Comparison of ENCODE assay signal across 30 mouse cellular contexts in the genomic region with DNA sequence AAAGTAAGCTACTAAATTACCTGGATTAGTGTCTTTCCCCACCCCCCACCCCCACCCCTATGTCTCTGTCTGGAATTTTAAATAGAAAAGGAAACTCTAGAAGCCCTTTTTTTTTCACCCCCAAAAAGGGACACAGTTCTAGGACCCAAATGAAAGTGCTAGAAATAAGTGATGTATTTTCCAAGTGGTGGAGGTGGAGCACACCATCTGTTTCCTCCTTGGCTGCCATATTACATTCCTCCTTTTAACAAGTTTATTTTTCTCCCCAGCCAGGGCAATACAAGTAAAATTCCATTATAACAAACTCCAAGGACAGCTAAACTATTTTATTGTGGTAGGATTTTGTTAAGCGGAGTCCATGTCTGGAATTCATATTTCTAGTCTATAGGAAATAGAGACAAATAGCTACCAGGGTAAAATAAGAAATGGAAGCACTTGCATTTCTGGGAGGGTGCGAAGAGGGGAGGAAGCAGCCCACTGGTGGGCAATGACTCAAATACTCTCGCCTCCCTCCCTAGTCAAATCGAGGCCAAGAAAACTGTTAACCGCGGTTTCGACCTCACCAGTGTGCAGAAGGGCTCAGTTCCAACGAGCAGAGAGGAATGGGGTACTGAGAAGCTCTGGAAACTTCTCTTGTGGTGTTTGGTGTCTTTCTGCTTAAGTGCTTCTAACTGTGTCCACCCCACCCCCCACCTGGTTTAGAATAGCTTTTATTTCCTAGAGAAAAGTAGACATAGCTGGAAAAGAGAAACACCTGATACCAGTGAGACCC. TPM values are rescaled to one million over a fixed set of nuclear protein-coding genes. Genes with fewer than 3 reads are reported as not detected.
DNase-seq lines count a peak whose midpoint lies in the region; ATAC-seq and TF ChIP-seq lines count a peak whose summit lies in the region.
"Had no signal": no experiment of that assay in that cellular context is flagged by ENCODE, and none has a peak within 500 bp of the region (broad histone marks: within the 10 kb centered on the region; RNA-seq: fewer than 3 reads in every experiment).

No protein-coding gene starts in this region.

- peaks cover 14% of the 10 kb centered on the region for H3K36me3 ChIP-seq in embryonic facial prominence, embryonic 15.5 days
- peaks cover 21% of the 10 kb centered on the region for H3K36me3 ChIP-seq in liver, embryonic 12.5 days
- H3K36me3 ChIP-seq in midbrain, embryonic 14.5 days (ENCODE audit: control insufficient read depth, insufficient read depth, low read length) = peaks cover 14% of the 10 kb centered on the region

- no peak overlapping the region for H3K9ac ChIP-seq in embryonic facial prominence, embryonic 15.5 days
- H3K9ac ChIP-seq in liver, embryonic 12.5 days = no peak overlapping the region
- H3K9ac ChIP-seq in midbrain, embryonic 14.5 days (replicated peaks; ENCODE audit: low read length) = no peak overlapping the region
- H3K9ac ChIP-seq: forebrain, embryonic 12.5 days; heart, embryonic 12.5 days; intestine, embryonic 15.5 days; liver, embryonic 14.5 days; lung, embryonic 14.5 days; midbrain, embryonic 15.5 days; neural tube, embryonic 12.5 days had no signal

- no peak for ATAC-seq in embryonic facial prominence, embryonic 15.5 days (ENCODE audit: insufficient number of reproducible peaks, low FRiP score, low TSS enrichment, low read depth)
- ATAC-seq in liver, embryonic 12.5 days = no peak
- ATAC-seq in midbrain, embryonic 14.5 days (ENCODE audit: low FRiP score, low TSS enrichment) = no peak
- ATAC-seq: hindbrain, embryonic 16.5 days; intestine, embryonic 15.5 days; midbrain, embryonic 15.5 days had no signal

- no peak overlapping the region for H3K4me3 ChIP-seq in left cerebral cortex, adult 2 months
- H3K4me3 ChIP-seq in cortical plate, adult 2 months (ENCODE audit: insufficient read depth, low read length) = no peak overlapping the region
- H3K4me3 ChIP-seq in embryonic facial prominence, embryonic 15.5 days (replicated peaks) = no peak overlapping the region
- H3K4me3 ChIP-seq in liver, embryonic 12.5 days = no peak overlapping the region
- H3K4me3 ChIP-seq in midbrain, embryonic 14.5 days (replicated peaks; ENCODE audit: low read depth, low read length) = no peak overlapping the region
- H3K4me3 ChIP-seq: forebrain, embryonic 12.5 days; heart, embryonic 12.5 days; hindbrain, embryonic 10.5 days; intestine, embryonic 15.5 days; midbrain, embryonic 15.5 days; neural tube, embryonic 12.5 days had no signal

- intact Hi-C loops in left cerebral cortex, adult 2 months (cut with DNase I) = loop anchor here (2.0 kb wide), 2 partner anchors 48 to 180 kb away; a partner anchor contains a TSS
- intact Hi-C loops in left cerebral cortex, postnatal 36 days (cut with DNase I) = no loop called here

- no peaks in the 10 kb centered on the region for H3K9me3 ChIP-seq in embryonic facial prominence, embryonic 15.5 days (replicated peaks)
- no peaks in the 10 kb centered on the region for H3K9me3 ChIP-seq in liver, embryonic 12.5 days (replicated peaks)
- no peaks in the 10 kb centered on the region for H3K9me3 ChIP-seq in midbrain, embryonic 14.5 days (ENCODE audit: control insufficient read depth, low read length)
- H3K9me3 ChIP-seq: forebrain, embryonic 12.5 days; heart, embryonic 12.5 days; intestine, embryonic 15.5 days; midbrain, embryonic 15.5 days; neural tube, embryonic 12.5 days had no signal

- DNase-seq in left cerebral cortex, adult 2 months (ENCODE audit: extremely low spot score in 1 of 2, low spot score in 2 of 2) = no peak
- no peak for DNase-seq in left cerebral cortex, postnatal 36 days (ENCODE audit: low spot score in 2 of 2)
- peak; percentile 81 for DNase-seq in telencephalon, adult 2 months (ENCODE audit: low read depth, low spot score)
- DNase-seq in midbrain, embryonic 14.5 days = no peak
- DNase-seq: adrenal gland, postnatal 36 days; cerebellum, adult 11 months; cerebellum, postnatal 14 days; gastrocnemius, postnatal 10 days; heart, adult 11 months; heart, postnatal 10 days; kidney, adult 8-10 months; kidney, postnatal 10 days; layer of hippocampus, postnatal 36 days; lung, embryonic 14.5 days; thymus, postnatal 25 days had no signal

- TF ChIP-seq POLR2A in cortical plate, adult 2 months (IDR thresholded peaks at IDR 0.05; ENCODE audit: extremely low read depth, insufficient read depth, low read length) = no peak

- no peaks in the 10 kb centered on the region for H3K27me3 ChIP-seq in embryonic facial prominence, embryonic 15.5 days
- H3K27me3 ChIP-seq in liver, embryonic 12.5 days (replicated peaks) = no peaks in the 10 kb centered on the region
- H3K27me3 ChIP-seq in midbrain, embryonic 14.5 days (ENCODE audit: control insufficient read depth, insufficient read depth, low read length) = no peaks in the 10 kb centered on the region
- H3K27me3 ChIP-seq: heart, embryonic 12.5 days; intestine, embryonic 15.5 days; midbrain, embryonic 15.5 days; neural tube, embryonic 12.5 days had no signal

- H3K27ac ChIP-seq in left cerebral cortex, adult 2 months = peak overlapping the region; percentile 85
- 0 out of 2 replicates have a peak overlapping the region, but pooled peaks have one; percentile 68 for H3K27ac ChIP-seq in cortical plate, adult 2 months (ENCODE audit: insufficient read depth, low read length)
- peak overlapping the region; percentile 14; the same call in 1 of the 2 replicates for H3K27ac ChIP-seq in embryonic facial prominence, embryonic 15.5 days (replicated peaks)
- H3K27ac ChIP-seq in liver, embryonic 12.5 days = no peak overlapping the region
- H3K27ac ChIP-seq in midbrain, embryonic 14.5 days (replicated peaks; ENCODE audit: low read depth, low read length) = no peak overlapping the region
- H3K27ac ChIP-seq: forebrain, embryonic 12.5 days; hindbrain, embryonic 10.5 days; intestine, embryonic 15.5 days; liver, embryonic 14.5 days; midbrain, embryonic 15.5 days; neural tube, embryonic 12.5 days had no signal

- H3K4me2 ChIP-seq in embryonic facial prominence, embryonic 15.5 days (replicated peaks) = no peak overlapping the region
- H3K4me2 ChIP-seq in liver, embryonic 12.5 days = no peak overlapping the region
- no peak overlapping the region for H3K4me2 ChIP-seq in midbrain, embryonic 14.5 days (ENCODE audit: low read length)
- H3K4me2 ChIP-seq: forebrain, embryonic 12.5 days; heart, embryonic 12.5 days; intestine, embryonic 15.5 days; lung, embryonic 14.5 days; midbrain, embryonic 15.5 days; neural tube, embryonic 12.5 days had no signal

- WGBS in embryonic facial prominence, embryonic 15.5 days = 56% methylated on average over 8 of the region's 8 CpGs
- 64% methylated on average over 8 of the region's 8 CpGs for WGBS in liver, embryonic 12.5 days (ENCODE audit: insufficient replicate concordance)
- 84% methylated on average over 8 of the region's 8 CpGs for WGBS in midbrain, embryonic 14.5 days

- no peak for TF ChIP-seq CTCF in left cerebral cortex, adult 2 months (IDR thresholded peaks at IDR 0.05)
- no peak for TF ChIP-seq CTCF in cortical plate, adult 2 months (IDR thresholded peaks at IDR 0.05; ENCODE audit: extremely low read depth, insufficient read depth, low read length)

- H3K4me1 ChIP-seq in cortical plate, adult 2 months (ENCODE audit: control insufficient read depth, insufficient read depth, low read length) = no peaks in the 10 kb centered on the region
- H3K4me1 ChIP-seq in embryonic facial prominence, embryonic 15.5 days = peaks cover 5% of the 10 kb centered on the region; the same call in 1 of the 2 replicates
- H3K4me1 ChIP-seq in liver, embryonic 12.5 days = no peaks in the 10 kb centered on the region
- H3K4me1 ChIP-seq in midbrain, embryonic 14.5 days (ENCODE audit: control insufficient read depth, insufficient read depth, low read length) = no peaks in the 10 kb centered on the region
- H3K4me1 ChIP-seq: forebrain, embryonic 12.5 days; heart, embryonic 12.5 days; intestine, embryonic 15.5 days; midbrain, embryonic 15.5 days; neural tube, embryonic 12.5 days had no signal

RNA-seq across cellular contexts. Expression of a gene that starts 22.7 kb away (rescaled TPM):
- total RNA-seq in left cerebral cortex, adult 2 months (2021) = 10 to 100 TPM; 31.0 to 31.1 TPM
- 10 to 100 TPM; 29.8 to 30.6 TPM for total RNA-seq in left cerebral cortex, postnatal 36 days (2021)
- 17.4 TPM in 2 replicates for polyA plus RNA-seq in cortical plate, adult 2 months (2012; rRNA removed)
- 20.9 and 22.6 TPM in 2 replicates for polyA plus RNA-seq in embryonic facial prominence, embryonic 15.5 days (2015; fragmentation: Nextera tagmentation; extraction: Ambion mirVana)
- polyA plus RNA-seq in liver, embryonic 12.5 days (2016; fragmentation: Nextera tagmentation; extraction: Ambion mirVana) = 18.6 and 19.8 TPM in 2 replicates
- polyA plus RNA-seq in midbrain, embryonic 14.5 days (2014; fragmentation: Nextera tagmentation; extraction: Ambion mirVana) = 15.6 and 15.8 TPM in 2 replicates

RNA-seq across cellular contexts. Expression of a gene that starts 22.8 kb away (rescaled TPM):
- total RNA-seq in left cerebral cortex, adult 2 months (2021) = 10 to 100 TPM; 14.8 to 16.2 TPM
- 10 to 100 TPM; 14.0 to 16.6 TPM for total RNA-seq in left cerebral cortex, postnatal 36 days (2021)
- 12.1 TPM in 2 replicates for polyA plus RNA-seq in cortical plate, adult 2 months (2012; rRNA removed)
- 23.3 and 27.8 TPM in 2 replicates for polyA plus RNA-seq in embryonic facial prominence, embryonic 15.5 days (2015; fragmentation: Nextera tagmentation; extraction: Ambion mirVana)
- 12.7 and 13.9 TPM in 2 replicates for polyA plus RNA-seq in liver, embryonic 12.5 days (2016; fragmentation: Nextera tagmentation; extraction: Ambion mirVana)
- 27.6 and 33.3 TPM in 2 replicates for polyA plus RNA-seq in midbrain, embryonic 14.5 days (2014; fragmentation: Nextera tagmentation; extraction: Ambion mirVana)

RNA-seq across cellular contexts. Expression of a gene that starts 36.0 kb away (rescaled TPM):
- not detected for total RNA-seq in left cerebral cortex, adult 2 months (2021)
- not detected for total RNA-seq in left cerebral cortex, postnatal 36 days (2021)
- 0.23 and 0.31 TPM in 2 replicates for polyA plus RNA-seq in cortical plate, adult 2 months (2012; rRNA removed)
- polyA plus RNA-seq in embryonic facial prominence, embryonic 15.5 days (2015; fragmentation: Nextera tagmentation; extraction: Ambion mirVana) = 6.6 and 8.2 TPM in 2 replicates
- polyA plus RNA-seq in liver, embryonic 12.5 days (2016; fragmentation: Nextera tagmentation; extraction: Ambion mirVana) = 10.5 and 10.8 TPM in 2 replicates
- not detected in 2 replicates for polyA plus RNA-seq in midbrain, embryonic 14.5 days (2014; fragmentation: Nextera tagmentation; extraction: Ambion mirVana)
- total RNA-seq: layer of hippocampus, adult 18-20 months; layer of hippocampus, postnatal 36 days had no signal
- polyA plus RNA-seq: C2C12; forebrain, embryonic 12.5 days had no signal

RNA-seq across cellular contexts. Expression of a gene that starts 49.1 kb away (rescaled TPM):
- total RNA-seq in left cerebral cortex, adult 2 months (2021) = under 1 TPM; 0.32 to 0.42 TPM
- under 1 TPM; 0.27 to 0.29 TPM for total RNA-seq in left cerebral cortex, postnatal 36 days (2021)
- polyA plus RNA-seq in cortical plate, adult 2 months (2012; rRNA removed) = 0.13 and 0.26 TPM in 2 replicates
- polyA plus RNA-seq in embryonic facial prominence, embryonic 15.5 days (2015; fragmentation: Nextera tagmentation; extraction: Ambion mirVana) = 0.07 TPM in 1 of 2 replicates, not detected in the other
- polyA plus RNA-seq in liver, embryonic 12.5 days (2016; fragmentation: Nextera tagmentation; extraction: Ambion mirVana) = not detected in 2 replicates
- polyA plus RNA-seq in midbrain, embryonic 14.5 days (2014; fragmentation: Nextera tagmentation; extraction: Ambion mirVana) = 3.3 and 3.5 TPM in 2 replicates
- total RNA-seq: adrenal gland, postnatal 36 days; gastrocnemius, postnatal 10 days; heart, postnatal 10 days; megakaryocyte-erythroid progenitor cell, adult 5-6 weeks had no signal
- polyA plus RNA-seq: C2C12; heart, embryonic 12.5 days; intestine, embryonic 15.5 days; liver, embryonic 14.5 days; stomach, embryonic 14.5 days had no signal

Comparison
In these comparisons a context has a peak if more than half of its experiments do, and no peak if none do; other contexts are left out.
1. H3K27ac ChIP-seq: peak in left cerebral cortex, adult 2 months (single experiment), cortical plate, adult 2 months (single experiment) and embryonic facial prominence, embryonic 15.5 days (single experiment); none in liver, embryonic 12.5 days (single experiment) and midbrain, embryonic 14.5 days (single experiment).